Mouse (Mus musculus): ENCODE measurements around the gene Enox1.

Enox1 gene

DNA sequence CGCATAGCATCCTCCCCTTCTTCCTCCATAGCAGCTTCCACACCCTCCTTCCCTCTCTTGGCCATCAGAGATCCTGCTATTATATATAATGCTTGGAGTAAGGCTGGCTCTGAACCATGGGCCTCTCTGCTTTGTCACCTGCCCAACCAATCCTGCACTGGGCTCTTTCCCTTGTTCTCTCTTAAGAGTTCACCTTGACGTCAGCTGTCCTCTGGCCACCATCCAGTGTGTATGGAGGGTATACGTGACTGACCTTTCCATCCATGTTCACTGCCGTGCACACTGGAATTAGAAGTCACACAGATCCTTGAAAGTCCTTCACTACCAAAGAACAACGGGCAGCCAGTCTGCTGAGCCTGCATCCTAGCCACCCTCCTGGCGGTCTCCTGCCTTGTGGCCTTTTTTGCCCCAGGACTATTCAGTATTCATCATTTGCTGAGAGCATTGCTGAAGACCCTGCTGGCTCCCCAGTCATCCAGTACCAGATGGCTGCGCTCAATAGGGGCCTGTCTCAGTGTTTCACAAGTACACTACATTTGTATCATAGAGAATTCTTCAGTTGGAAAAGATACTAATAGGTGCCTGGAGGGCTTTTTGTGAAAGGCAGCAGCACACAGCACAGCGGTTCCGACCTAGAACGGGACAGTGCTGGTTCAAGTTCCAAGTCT is 526.5 kb downstream of the Enox1 start:
- DNase-seq (ENCODE audit: low read depth) = no peak

DNA sequence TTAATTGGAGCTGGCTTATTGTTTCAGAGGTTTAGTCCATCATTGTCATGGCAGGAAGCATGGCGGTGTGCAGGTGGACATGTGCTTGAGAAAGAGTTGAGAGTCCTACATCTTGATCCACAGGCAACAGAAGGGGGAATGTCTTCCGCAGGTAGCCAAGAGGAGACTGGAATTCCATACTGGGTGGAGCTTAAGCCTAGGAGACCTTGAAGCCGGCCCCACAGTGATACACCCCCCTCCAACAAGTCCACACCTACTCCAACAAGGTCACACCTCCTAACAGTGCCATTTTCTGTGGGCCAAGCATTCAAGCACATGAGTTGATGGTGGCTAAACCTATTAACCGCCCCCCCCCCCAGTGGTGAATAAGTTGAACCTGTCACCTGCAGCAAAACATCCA is 533.3 kb downstream of the Enox1 start:
- DNase-seq (ENCODE audit: low read depth) = no peak

DNA sequence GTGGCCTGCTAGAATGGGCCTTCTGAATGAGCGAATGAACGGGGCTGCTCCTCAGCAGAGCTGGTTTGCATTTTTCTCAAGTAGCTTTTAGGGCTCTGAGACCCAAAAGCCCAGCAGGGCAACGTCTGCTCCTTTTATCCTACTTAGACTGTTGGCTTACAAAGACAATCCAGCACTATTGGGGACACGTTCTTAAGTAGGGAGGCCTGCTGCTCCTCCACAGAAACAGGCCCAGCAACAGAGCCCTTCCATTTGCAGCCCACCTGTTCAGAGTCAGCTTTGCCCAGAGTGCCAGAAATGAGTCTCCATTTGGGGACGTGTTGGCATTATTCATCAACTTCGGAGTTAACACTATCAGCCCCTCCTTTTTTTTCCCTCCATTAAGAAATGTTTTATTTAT is 548.4 kb downstream of the Enox1 start:
- DNase-seq (ENCODE audit: low read depth) = no peak

DNA sequence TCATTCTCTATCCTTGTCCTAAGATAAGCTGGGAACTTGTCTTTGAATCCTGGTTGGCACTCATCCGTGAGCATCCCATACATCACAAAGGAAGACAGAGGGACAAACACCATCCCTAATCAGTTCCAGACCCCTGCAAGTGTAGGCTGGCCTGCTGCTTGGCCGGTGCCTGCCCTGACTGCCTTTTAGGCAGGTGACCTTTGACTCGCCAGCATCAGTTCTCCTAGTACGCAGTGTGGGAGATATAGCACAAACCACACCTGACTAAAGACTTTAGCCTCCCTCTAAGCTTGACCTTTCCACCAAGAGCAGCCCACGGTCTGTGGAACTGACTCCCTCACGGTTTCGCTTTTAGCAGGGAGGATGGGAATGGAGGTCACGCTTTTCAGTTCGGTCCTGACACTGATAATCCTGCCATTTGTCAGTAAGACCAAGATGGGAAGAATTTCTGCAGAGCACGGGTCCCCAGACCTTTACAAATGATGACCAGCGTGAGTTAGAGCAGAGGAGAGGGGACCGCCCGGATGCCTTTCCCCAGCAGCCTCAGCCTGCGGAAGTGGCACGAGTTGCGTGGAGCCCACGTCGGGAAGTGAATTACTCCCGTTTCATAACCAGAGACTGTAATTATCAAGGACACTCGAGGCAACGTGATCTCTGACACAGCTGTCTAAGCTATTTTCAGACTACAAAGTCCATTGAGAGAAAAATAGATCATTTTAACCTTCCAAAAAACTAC is 550.1 kb downstream of the Enox1 start:
- no peak for DNase-seq (ENCODE audit: low read depth)

DNA sequence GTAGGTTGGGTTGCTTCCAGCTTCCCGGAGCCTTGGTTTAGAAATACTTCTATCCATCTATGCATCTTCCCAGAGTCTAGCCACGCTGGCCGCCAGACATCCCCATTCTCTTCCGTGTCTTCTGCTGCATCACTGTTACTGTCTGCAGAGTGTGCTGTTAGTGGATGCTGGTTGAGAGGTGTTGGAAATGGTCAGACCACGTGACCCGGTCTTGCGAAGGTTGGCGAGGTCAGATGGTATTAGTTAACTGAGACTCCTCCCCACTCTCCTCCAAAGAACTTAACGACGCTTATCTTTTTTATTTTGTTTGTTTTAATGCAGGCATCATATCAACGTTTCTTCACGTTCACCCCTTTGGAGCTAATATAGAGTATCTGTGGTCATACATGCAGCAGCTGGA is 550.7 kb downstream of the Enox1 start:
- DNase-seq (ENCODE audit: low read depth) = no peak

DNA sequence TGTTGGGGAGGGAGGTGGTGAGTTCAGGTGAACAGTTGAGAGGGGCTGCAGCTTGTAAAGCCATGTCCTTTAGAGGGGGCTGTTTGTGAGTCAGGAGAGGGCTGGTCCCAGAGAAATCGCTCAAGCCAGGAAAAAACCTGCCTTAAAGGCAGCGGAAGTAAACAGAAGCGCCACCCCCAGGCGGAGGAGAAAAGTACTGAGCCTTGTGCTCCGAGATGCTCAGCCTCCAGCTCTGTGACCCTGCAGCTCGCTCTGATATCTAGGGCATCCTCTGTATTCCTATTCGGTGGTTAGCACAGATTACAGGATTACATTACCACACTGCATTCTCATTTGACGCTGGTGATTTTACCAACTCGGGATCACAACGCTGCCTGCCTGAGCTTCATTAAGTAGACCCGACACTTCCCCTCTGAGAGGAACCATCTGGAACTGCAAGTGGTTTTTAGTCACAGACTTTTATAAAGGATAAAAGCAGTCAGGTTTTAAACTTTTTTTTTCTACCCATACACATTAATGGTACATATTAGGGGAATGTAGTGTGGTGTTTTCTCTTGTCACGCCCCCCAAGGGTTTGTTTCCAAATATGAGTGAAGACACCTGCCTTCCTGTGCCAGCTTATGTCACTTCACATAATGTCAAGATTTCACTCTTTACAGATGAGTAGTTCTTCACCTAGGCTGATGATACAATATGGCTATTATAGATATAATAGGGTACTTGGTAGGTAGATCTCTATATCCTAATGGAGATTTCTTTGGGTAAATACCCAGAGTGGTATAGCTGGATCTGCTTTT is 552.0 kb downstream of the Enox1 start:
- no peak for DNase-seq (ENCODE audit: low read depth)

DNA sequence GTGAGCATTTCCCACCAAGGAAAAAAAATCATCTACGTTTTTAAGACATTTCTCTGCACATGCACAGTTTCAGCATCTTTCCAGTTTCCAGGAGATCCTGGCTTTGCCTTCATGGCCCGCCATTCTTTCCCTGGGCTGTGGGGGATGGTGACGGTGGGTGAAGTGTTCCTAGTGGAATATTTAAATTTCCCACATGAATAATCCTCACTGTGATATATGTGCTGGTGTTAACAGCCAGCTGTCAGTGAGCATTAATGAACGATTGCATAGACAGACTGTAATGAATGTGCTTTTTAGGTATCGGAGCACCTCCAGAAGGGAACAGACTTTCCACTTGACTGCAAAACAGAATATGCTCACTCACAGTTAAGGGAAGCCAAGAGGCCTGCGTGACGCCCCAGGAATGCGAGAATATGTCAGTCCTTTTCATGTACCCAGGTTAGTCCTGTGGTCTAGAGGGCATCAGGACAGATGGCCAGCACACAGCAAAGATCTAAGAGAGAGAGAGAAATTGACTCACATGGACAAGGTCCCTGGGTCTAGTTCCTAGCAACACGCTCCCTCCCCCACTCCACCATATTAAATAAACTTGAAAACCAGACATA is 558.5 kb downstream of the Enox1 start:
- DNase-seq (ENCODE audit: low read depth) = peak; percentile 9

DNA sequence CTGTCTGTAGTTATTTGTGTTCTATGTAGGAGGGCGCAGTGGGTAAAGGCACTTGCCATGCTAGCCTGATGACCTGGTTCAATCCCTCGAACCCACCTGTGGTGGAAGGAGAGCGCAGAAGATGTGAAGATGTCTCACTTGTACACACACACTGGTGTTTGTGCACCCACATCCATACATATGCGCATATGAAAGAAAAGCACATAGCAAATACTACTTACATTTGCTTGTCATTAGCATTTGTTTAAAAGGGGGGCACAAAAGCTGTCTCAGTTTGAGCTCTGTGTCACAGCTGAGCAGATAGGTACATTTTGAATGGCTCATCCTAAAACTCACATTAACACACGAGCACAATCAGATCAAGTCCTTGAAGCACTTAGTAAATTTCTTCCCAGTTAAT is 560.4 kb downstream of the Enox1 start:
- DNase-seq (ENCODE audit: low read depth) = no peak

DNA sequence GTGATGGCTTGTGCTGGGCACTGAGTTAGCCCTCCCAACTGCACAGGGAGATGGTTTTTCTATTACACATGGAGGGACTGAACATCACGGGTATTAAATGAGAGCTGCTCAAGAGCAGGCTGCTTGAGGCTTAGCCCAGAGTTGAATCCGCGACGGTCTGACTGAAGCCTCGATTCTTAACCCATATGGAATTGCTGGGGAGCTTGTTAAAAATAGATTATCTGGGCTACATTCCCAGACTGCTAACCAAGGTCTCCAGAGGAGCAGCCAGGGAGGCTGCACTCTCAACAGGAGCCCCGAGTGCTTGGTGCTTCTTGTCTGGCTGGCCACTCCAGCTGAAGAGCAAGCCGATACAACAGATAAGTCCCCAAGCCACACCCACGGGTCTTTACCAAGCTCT is 562.3 kb downstream of the Enox1 start:
- peak; percentile 78 for DNase-seq (ENCODE audit: low read depth)

DNA sequence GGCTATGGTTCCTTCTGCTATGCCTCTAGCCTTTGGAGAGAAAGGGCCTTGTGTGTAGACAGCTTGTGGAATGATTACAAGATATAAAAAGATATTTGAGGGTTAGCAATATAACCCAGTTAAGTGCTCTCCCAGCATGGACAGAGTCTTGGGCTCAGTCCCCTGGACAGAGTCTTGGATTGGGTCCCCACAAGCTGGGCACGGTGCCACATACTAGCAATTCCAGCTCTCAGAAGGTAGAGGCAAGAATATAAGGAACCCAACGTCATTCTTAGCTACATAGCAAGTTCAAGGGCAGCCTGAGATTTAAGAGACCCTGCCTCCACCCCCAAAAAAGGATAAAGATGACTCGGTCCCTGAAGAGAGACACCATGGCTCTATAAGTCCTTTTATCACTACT is 581.5 kb downstream of the Enox1 start:
- no peak for DNase-seq (ENCODE audit: low read depth)

DNA sequence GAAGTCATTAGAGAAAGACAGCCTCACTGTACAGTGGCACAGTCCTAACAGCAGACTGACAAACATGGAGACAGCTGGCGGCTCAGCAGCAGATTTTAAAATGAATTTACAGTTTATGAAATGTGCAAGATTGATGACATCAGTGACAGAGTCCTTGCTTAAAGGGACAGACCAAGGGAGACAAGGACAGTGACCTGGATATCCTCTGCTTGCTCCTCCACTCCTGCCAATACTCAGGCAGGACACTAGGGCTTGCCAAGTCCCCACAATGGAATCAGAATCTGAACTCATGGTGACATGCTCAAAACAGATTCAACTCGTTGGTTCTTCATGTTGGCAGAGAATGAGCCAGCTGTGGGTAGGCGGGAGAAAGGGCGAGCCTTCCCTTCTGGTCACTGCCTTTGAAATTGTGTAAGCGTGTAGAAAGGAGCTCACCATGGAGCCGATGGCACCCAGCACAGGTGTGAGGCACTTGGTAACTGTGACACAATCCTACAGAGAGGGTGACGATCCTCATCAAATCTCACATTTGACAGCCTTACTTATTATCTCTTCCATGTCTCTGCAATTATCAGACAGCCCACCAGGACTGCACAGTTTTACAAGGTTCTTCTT is 582.3 kb downstream of the Enox1 start:
- no peak for DNase-seq (ENCODE audit: low read depth)

DNA sequence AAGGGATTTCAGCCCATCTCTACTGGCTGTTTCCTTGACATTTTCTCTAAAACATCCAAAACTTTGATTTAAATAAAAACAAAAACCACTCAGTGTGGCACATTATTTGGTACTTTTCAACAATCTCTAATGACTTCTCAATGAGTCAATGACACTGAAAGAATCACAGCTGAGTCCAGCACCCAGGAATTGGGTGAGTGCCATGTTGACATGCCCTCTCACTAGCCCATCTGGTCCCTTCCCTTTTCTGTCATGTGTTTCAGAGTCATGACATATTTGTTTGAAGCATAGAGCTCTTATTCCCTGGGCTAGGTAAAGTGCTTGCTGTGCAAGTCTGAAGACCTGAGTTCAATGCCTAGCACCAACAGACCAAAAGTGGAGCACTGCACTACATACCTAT is 582.8 kb downstream of the Enox1 start:
- no peak for DNase-seq (ENCODE audit: low read depth)

DNA sequence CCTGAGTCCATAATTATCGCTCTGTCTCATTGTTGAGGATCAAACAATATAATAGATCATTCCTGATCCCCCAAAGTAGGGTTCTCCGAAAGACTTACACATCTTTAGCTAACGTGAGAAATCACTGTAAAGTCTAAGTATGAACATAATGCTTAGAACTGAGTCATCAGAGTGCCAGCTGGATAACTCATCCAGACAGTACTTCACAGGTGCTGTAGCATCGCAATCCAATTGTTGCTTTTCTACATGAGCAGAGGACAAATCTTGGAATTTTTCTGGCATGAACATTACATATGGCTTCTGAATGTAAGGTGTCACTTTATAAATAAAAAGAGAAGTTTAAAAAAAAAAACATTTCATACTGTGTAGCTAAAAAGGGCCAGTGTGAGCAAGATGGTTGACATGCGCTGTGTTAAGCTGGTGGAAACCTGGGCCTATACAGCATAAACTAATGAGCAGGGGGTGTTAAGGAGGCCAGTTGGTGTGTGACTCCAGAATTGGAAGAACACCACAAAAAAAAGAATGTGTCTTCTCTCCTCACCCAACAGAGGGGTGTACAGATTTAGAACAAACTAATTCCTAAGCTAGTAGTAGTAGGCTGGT is 588.2 kb downstream of the Enox1 start:
- DNase-seq (ENCODE audit: low read depth) = no peak

DNA sequence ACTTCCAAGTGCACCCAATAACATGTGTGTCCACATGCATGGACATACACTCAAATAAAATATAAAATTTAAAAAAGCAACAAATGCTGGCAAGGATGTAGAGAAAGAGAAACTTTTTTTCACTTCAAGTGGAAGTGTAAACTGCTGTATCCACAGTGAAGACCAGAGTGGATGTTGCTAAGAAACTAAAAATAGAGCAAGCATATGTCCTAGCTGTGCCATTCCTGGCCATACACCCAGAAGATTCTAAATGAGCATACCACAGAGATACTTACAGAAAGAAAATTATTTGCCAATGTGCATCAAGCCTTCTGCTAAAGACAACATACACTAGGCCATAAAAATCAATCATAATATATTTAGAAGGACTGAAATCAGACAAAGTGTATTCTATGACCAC is 592.4 kb downstream of the Enox1 start:
- DNase-seq (ENCODE audit: low read depth) = no peak

Measured in NIH3T3 (cell line).